Mouse (Mus musculus): ENCODE results near the gene Ralgds.
"Not testable (repeated sequence)": the region's sequence is repeated elsewhere in the genome, so short reads cannot be mapped to it uniquely, and the experiment has no call there.

Gene Ralgds

DNA sequence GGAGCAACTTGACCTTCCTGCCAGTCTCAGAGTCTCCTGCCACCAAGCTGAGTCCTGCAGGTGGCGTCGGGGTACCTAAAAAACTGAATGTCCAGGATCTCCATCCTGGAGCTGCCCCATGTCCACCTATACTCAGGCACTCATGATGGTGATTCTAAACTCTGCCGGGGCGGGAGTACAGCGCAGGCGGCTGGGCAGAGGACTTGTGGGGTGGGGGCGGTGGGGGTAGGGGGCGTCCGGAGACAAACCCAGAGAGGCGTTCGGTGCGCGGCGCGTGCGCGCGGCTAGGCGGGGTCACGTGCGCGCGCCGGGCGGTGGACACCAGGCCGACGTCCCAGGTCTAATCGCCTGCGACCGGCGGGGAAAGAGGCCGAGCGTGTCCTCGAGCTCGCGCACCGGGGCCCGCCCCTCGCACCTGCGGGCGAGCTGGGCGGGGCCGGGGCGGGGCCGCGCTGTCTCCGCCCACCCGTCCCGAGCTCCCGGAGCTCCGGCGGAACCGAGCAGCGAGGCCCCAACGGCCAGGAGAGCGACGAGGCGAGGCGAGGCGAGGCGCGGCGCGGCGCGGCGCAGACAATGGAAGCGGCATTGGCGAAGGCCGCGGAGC lies at the start of gene Ralgds:
Gene Ralgds, plus strand, starts transcription at position 328 of the 604 bp plus-strand sequence.
- DNase-seq = no peak

DNA sequence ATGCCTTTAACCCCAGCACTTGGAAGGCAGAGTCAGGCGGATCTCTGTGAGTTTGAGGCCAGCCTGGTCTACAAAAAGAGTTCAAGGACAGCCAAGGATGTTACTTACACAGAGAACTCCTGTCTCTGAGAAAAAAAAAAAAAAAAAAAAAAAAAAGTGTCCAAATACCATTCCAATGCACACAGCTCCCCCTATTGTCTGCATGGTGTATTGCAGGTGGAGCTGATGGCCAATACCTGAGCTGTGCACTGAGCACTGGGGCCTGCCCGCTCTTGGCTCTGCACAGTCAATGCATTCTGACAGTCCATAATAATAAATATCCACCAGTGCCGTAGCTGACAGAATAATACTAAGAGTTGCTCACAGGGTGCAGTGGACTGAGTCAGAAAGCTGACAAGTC lies 49.0 kb upstream of the Ralgds start:
- DNase-seq = peak; percentile 70

DNA sequence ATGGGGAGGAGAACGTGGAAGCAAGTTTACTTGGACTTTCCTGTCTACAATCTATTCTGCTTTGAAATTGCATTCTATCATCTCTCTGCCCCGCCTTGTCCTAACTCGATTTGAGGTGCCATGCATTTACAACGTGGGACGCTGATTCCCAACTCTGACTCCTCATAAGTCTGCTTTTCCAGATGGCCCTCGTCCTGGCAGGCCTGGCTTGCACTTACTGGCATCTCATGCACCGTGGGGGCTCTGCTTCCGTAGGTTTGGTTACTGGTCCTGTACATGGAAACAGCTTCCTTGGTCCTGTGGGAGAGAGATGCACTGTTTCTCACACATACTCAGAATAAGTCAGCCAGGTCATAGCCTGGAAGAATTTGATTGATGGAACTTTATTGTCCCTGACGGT lies 48.0 kb upstream of the Ralgds start:
- DNase-seq = no peak

DNA sequence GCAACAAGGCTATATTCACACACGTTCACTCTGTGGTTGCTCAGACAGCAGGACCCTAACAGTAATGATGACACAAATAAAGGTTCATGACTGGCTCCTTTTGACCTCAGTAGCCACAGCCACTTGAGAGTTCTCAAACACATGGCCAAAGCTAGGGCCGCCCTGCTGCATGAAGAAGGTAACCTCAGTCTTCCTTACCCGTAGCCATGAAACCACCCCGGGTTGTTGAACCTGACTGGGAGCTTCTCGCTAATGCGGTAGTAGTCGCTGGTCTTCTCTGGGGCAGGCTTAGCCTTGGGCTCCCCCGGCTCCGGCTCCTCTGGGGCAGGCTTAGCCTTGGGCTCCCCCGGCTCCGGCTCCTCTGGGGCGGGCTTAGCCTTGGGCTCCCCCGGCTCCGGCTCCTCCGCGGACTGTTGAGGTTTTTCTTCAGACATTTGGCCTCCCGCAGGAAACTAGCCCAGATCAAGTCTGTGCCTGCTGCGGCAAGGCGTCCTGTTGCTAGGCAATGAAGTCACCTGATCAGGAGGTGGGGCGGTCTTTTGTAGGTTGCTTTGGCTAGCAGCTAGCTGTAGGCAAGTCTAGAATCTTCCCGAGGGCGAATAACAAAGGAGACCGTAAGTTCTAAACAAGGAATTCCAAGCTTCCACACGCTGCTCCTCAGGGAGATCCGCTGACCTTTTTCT lies 46.9 kb upstream of the Ralgds start, which contains the start of gene 1700007K13Rik:
Gene 1700007K13Rik, minus strand, starts transcription at position 497 of the 683 bp plus-strand sequence.
- peak; percentile 69 for DNase-seq

GRCm38 (mm10) chr2:28467860-28468485 lies 45.0 kb upstream of the Ralgds start, which contains the start of gene Mrps2:
TSS of gene Mrps2 (plus strand) at chr2:28468066.
- DNase-seq = peak; percentile 85

- no peak for DNase-seq
Observed at GRCm38 (mm10) chr2:28468486-28469225, 44.3 kb upstream of the Ralgds start.

- no peak for DNase-seq
Observed at GRCm38 (mm10) chr2:28469461-28469860, 43.5 kb upstream of the Ralgds start.

- no peak for DNase-seq
Observed at GRCm38 (mm10) chr2:28470591-28470990, 42.3 kb upstream of the Ralgds start.

- not testable (repeated sequence) for DNase-seq
Observed at GRCm38 (mm10) chr2:28472011-28472410, 40.9 kb upstream of the Ralgds start.

DNA sequence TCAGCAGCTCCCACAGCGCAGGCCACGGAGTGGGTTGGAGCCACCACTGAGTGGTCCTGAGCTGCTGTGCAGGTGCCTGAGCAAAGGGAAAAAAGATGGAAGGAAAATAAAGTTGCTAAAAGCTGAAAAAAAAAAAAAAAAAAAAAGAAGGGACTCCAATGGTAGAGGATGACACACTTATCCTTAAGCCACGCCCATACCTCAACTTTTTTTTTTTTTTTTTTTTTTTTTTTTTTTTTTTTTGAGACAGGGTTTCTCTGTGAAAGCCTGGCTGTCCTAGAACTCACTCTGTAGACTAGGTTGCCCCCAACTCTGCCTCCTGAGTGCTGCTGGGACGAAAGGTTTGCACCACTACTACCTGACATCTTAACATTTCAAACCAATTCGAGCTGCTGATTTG lies 34.9 kb upstream of the Ralgds start:
- DNase-seq = not testable (repeated sequence)

DNA sequence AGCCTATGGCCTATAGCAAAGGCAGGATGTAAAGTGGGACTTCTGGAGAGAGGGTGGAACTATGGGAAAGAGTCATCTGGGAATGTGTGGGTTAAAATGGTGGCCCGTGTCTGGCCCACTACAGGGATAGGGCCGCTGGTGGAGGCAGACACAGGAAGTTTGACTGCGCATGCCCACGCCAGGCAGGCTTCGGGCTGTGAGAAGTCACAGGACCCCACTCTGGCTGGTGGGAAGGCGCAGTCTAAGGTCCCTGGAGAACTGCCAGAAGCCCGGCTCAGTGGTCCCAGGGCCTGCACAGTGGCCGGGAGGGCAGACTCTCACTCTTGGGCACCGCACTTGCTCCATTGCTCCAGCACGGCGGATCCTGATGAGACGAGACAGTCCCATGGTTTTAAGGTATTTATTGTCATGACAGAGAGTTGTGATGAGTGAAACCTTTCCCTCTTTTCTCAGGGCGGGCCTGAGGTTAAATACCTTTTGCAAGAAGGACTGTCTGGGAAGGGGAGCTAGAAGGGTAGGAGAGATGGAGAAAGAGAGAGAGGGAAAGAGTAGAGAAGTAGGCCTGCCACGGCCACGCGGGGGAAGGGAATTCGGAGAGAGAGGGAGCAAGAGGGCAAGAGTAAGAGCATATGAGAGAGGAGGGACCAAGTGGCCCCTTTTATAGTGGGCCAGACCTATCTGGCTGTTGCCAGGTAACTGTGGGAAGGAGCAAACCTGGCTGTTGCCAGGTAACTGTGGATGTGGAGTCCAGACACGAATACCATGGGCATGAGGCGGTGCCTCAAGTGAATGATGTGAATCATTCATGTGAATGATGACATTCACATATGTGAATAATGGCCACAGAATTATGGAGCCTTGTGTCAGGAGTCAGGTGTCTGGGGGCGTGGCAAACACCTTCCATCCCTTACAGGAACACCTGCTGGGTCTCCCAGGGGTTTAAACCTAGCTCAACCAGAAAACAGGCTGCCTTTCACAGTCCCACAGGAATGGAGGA lies 33.4 kb upstream of the Ralgds start:
- DNase-seq = peak; percentile 55

- DNase-seq = no peak
Observed at GRCm38 (mm10) chr2:28483861-28484260, 29.1 kb upstream of the Ralgds start.

- no peak for DNase-seq
Observed at GRCm38 (mm10) chr2:28494521-28494920, 18.4 kb upstream of the Ralgds start.

DNA sequence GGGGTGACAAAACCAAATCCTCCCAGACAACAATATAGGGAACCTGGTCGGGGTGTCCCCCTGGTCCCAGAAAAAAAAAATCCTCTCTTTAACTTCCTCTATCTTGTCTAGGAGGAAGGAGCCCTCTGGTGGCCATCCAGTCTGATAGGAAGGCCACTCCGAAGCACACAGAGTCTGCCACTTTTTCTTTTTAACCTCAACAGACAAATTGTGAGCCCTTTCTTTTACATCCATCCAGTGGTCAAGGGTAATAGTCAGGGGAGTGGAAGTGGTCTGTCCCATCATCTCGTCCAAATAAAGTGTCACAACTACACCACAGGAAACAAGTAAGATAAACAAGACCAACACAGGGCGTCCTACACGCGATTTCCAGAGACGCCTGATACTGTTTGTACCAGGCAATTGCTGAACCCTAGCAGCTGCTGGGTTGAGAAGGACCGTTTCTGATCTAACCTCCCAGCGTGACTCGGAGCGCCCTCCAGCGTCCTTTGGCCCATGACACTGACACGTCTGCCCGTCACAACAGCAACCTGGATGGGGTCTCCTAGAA lies 17.6 kb upstream of the Ralgds start:
- peak; percentile 64 for DNase-seq

- no peak for DNase-seq
Observed at GRCm38 (mm10) chr2:28495801-28496595, 16.9 kb upstream of the Ralgds start.

DNA sequence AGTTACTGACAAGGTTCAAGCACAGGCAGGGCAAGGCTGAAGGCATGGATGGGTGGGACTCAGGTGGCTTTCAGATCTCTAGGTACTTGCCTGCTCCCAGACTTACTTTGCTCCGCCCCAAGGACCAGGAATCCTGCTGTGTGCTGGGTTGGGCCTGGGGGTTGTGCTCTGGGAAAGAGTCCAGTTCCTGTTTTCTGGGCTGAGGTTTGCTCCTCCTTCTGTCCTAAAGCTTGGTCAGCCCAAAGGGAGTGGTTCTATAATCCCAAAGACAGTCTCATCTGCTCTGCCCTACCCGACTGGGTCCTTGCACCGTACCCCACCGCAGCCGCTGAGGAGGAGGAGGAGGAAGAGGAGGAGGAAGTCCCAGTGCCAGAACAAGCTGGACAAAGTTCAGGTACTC lies 16.3 kb upstream of the Ralgds start, which contains the start of gene Gbgt1:
Gene Gbgt1, plus strand, starts transcription at position 221 of the 400 bp plus-strand sequence.
- no peak for DNase-seq

DNA sequence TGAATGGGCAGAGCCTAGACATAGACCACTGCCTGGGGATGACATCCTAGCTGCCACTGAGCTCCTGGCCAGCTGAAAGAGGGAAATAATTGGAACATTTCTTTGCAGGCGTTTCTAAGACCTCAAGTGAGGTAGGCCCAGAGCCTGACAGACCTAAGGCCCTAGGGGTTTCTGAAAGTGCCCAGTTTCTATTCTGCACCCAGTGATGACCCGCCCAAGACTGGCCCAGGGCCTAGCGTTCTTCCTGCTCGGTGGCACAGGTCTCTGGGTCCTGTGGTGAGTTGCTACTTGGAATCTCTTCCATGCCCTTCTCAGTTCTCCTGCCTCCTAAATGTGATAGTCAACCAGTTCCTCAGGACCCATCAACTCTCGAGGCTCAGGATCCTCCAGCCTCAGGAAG lies 15.4 kb upstream of the Ralgds start:
- no peak for DNase-seq

- no peak for DNase-seq
Observed at GRCm38 (mm10) chr2:28498431-28498830, 14.5 kb upstream of the Ralgds start.

GRCm38 (mm10) chr2:28502987-28503386 lies 9.9 kb upstream of the Ralgds start:
- DNase-seq = no peak

DNA sequence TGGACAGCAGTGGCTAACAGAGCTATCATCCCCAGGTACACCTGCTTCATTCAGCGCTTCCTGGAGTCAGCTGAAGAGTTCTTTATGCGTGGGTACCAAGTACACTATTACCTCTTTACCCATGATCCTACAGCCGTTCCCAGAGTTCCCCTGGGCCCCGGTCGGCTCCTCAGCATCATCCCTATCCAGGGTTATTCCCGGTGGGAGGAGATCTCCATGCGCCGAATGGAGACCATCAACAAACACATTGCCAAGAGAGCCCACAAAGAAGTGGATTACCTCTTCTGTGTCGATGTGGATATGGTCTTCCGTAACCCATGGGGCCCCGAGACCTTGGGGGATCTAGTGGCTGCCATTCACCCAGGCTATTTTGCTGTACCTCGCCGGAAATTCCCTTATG lies 8.2 kb upstream of the Ralgds start:
- DNase-seq = no peak

DNA sequence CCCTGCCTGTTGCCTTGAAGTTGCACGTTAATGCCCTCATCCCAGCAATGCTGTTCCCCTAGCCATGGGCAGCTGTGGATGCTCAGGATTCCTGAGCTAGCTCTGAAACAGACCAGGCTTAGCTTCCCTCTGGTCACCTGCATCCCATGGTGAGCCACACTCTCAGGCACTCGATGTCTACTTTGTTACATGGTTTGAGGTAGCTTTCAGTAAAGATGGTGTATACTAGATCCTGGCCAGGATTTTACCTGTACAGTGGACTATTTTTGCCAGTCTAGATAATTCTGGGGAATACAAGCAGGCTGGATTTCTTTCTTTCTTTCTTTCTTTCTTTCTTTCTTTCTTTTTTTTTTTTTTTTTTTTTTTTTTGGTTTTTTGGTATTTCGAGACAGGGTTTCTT lies 7.1 kb upstream of the Ralgds start, which contains the start of gene Gm10134:
Gene Gm10134, plus strand, starts transcription at position 301 of the 400 bp plus-strand sequence.
- no peak for DNase-seq

Data from layer of hippocampus, adult 9-11 months (tissue).